Mouse (Mus musculus): ENCODE measurements around the gene Dexi. TPM values are rescaled to one million over a fixed set of nuclear protein-coding genes. Genes with fewer than 3 reads are reported as not detected.

The Dexi gene
- polyA plus RNA-seq, 1 experiment from 2014 or later: 21.5 TPM

- H3K9ac ChIP-seq: no peak overlapping the region
- WGBS: 41% methylated on average over 5 of the region's 5 CpGs
- no peak overlapping the region for H3K4me3 ChIP-seq
- H3K9me3 ChIP-seq: no peaks in the 10 kb centered on the region
- H3K36me3 ChIP-seq: no peaks in the 10 kb centered on the region
- peaks cover 8% of the 10 kb centered on the region; the same call in 1 of the 2 replicates for H3K4me1 ChIP-seq
- no peaks in the 10 kb centered on the region for H3K27me3 ChIP-seq
- H3K27ac ChIP-seq: no peak overlapping the region
- ATAC-seq (ENCODE audit: insufficient number of reproducible peaks, low FRiP score, low TSS enrichment, low read depth): no peak
- H3K4me2 ChIP-seq: no peak overlapping the region
These were observed 24.8 kb downstream of the Dexi start for GRCm38 (mm10) chr16:10518030-10518429.

- WGBS: 87% methylated on average over 12 of the region's 12 CpGs
- ATAC-seq (ENCODE audit: insufficient number of reproducible peaks, low FRiP score, low TSS enrichment, low read depth): no peak
- Histone ChIP-seq H3K4me2 (no peak overlapping the region), H3K27ac (no peak overlapping the region), H3K36me3 (no peaks in the 10 kb centered on the region), H3K4me3 (no peak overlapping the region), H3K27me3 (no peaks in the 10 kb centered on the region), H3K4me1 (peaks cover 4% of the 10 kb centered on the region; the same call in 1 of the 2 replicates), H3K9me3 (no peaks in the 10 kb centered on the region), H3K9ac (no peak overlapping the region)
These were observed 26.8 kb downstream of the Dexi start for GRCm38 (mm10) chr16:10515953-10516572.

- no peak for ATAC-seq (ENCODE audit: insufficient number of reproducible peaks, low FRiP score, low TSS enrichment, low read depth)
- Histone ChIP-seq H3K4me2 (no peak overlapping the region), H3K27ac (no peak overlapping the region), H3K9me3 (no peaks in the 10 kb centered on the region), H3K36me3 (no peaks in the 10 kb centered on the region), H3K27me3 (no peaks in the 10 kb centered on the region), H3K4me1 (no peaks in the 10 kb centered on the region), H3K4me3 (no peak overlapping the region), H3K9ac (no peak overlapping the region)
- WGBS: 87% methylated on average over 12 of the region's 12 CpGs
These were observed 31.7 kb downstream of the Dexi start for GRCm38 (mm10) chr16:10511134-10511520.

- H3K4me1 ChIP-seq: no peaks in the 10 kb centered on the region
- H3K27me3 ChIP-seq: no peaks in the 10 kb centered on the region
- H3K9ac ChIP-seq: no peak overlapping the region
- no peak overlapping the region for H3K27ac ChIP-seq
- no peaks in the 10 kb centered on the region for H3K36me3 ChIP-seq
- H3K4me2 ChIP-seq: no peak overlapping the region
- 52% methylated on average over 14 of the region's 14 CpGs for WGBS
- no peaks in the 10 kb centered on the region for H3K9me3 ChIP-seq
- H3K4me3 ChIP-seq: no peak overlapping the region
- ATAC-seq (ENCODE audit: insufficient number of reproducible peaks, low FRiP score, low TSS enrichment, low read depth): no peak
These were observed 32.2 kb downstream of the Dexi start for GRCm38 (mm10) chr16:10510477-10511133.

- Histone ChIP-seq H3K27me3 (no peaks in the 10 kb centered on the region), H3K9me3 (no peaks in the 10 kb centered on the region), H3K4me1 (no peaks in the 10 kb centered on the region), H3K27ac (no peak overlapping the region), H3K36me3 (no peaks in the 10 kb centered on the region), H3K9ac (no peak overlapping the region), H3K4me3 (no peak overlapping the region), H3K4me2 (no peak overlapping the region)
- WGBS: 46% methylated on average over 6 of the region's 6 CpGs
- no peak for ATAC-seq (ENCODE audit: insufficient number of reproducible peaks, low FRiP score, low TSS enrichment, low read depth)
These were observed 34.2 kb downstream of the Dexi start for GRCm38 (mm10) chr16:10508691-10509090.

GRCm38 (mm10) chr16:10507445-10507844, 35.4 kb downstream of the Dexi start:
- H3K27ac ChIP-seq: no peak overlapping the region
- ATAC-seq (ENCODE audit: insufficient number of reproducible peaks, low FRiP score, low TSS enrichment, low read depth): no peak
- WGBS: 56% methylated on average over 4 of the region's 4 CpGs

GRCm38 (mm10) chr16:10503058-10503457, 39.8 kb downstream of the Dexi start:
- Histone ChIP-seq H3K27me3 (0 out of 2 replicates have a peak, but pooled peaks cover 3% of the 10 kb centered on the region), H3K27ac (no peak overlapping the region), H3K4me3 (no peak overlapping the region), H3K36me3 (no peaks in the 10 kb centered on the region), H3K9me3 (no peaks in the 10 kb centered on the region), H3K4me1 (no peaks in the 10 kb centered on the region), H3K9ac (no peak overlapping the region), H3K4me2 (no peak overlapping the region)
- ATAC-seq (ENCODE audit: insufficient number of reproducible peaks, low FRiP score, low TSS enrichment, low read depth): no peak
- WGBS: 65% methylated on average over 2 of the region's 2 CpGs

More at GRCm38 (mm10) chr16:10507445-10507844, 35.4 kb downstream of the Dexi start:
- Histone ChIP-seq H3K9me3 (no peaks in the 10 kb centered on the region), H3K27me3 (no peaks in the 10 kb centered on the region), H3K36me3 (no peaks in the 10 kb centered on the region), H3K4me3 (no peak overlapping the region), H3K9ac (no peak overlapping the region), H3K4me2 (no peak overlapping the region), H3K4me1 (no peaks in the 10 kb centered on the region)

GRCm38 (mm10) chr16:10501865-10502264, 41.0 kb downstream of the Dexi start:
- H3K36me3 ChIP-seq: no peaks in the 10 kb centered on the region
- H3K4me1 ChIP-seq: no peaks in the 10 kb centered on the region
- H3K4me3 ChIP-seq: no peak overlapping the region
- no peak overlapping the region for H3K9ac ChIP-seq
- H3K4me2 ChIP-seq: no peak overlapping the region
- H3K27ac ChIP-seq: no peak overlapping the region
- H3K27me3 ChIP-seq: 0 out of 2 replicates have a peak, but pooled peaks cover 3% of the 10 kb centered on the region
- no peaks in the 10 kb centered on the region for H3K9me3 ChIP-seq
- 13% methylated on average over 8 of the region's 8 CpGs for WGBS
- no peak for ATAC-seq (ENCODE audit: insufficient number of reproducible peaks, low FRiP score, low TSS enrichment, low read depth)

GRCm38 (mm10) chr16:10499122-10499521, 43.7 kb downstream of the Dexi start:
- no peak overlapping the region for H3K27ac ChIP-seq
- H3K27me3 ChIP-seq: 0 out of 2 replicates have a peak, but pooled peaks cover 3% of the 10 kb centered on the region
- no peaks in the 10 kb centered on the region for H3K4me1 ChIP-seq
- WGBS: 78% methylated on average over 1 of the region's 1 CpGs
- no peak for ATAC-seq (ENCODE audit: insufficient number of reproducible peaks, low FRiP score, low TSS enrichment, low read depth)
- no peak overlapping the region for H3K9ac ChIP-seq
- no peaks in the 10 kb centered on the region for H3K9me3 ChIP-seq
- H3K4me3 ChIP-seq: no peak overlapping the region
- H3K36me3 ChIP-seq: no peaks in the 10 kb centered on the region
- H3K4me2 ChIP-seq: no peak overlapping the region

GRCm38 (mm10) chr16:10498096-10498602, 44.7 kb downstream of the Dexi start:
- Histone ChIP-seq H3K9ac (no peak overlapping the region), H3K27me3 (0 out of 2 replicates have a peak, but pooled peaks cover 3% of the 10 kb centered on the region), H3K4me3 (no peak overlapping the region), H3K4me1 (no peaks in the 10 kb centered on the region), H3K36me3 (no peaks in the 10 kb centered on the region), H3K27ac (no peak overlapping the region), H3K4me2 (no peak overlapping the region), H3K9me3 (no peaks in the 10 kb centered on the region)
- no peak for ATAC-seq (ENCODE audit: insufficient number of reproducible peaks, low FRiP score, low TSS enrichment, low read depth)
- 54% methylated on average over 5 of the region's 5 CpGs for WGBS

- no peaks in the 10 kb centered on the region for H3K9me3 ChIP-seq
- H3K4me3 ChIP-seq: no peak overlapping the region
- WGBS: 65% methylated on average over 2 of the region's 2 CpGs
- H3K36me3 ChIP-seq: no peaks in the 10 kb centered on the region
- H3K27ac ChIP-seq: no peak overlapping the region
- H3K4me2 ChIP-seq: no peak overlapping the region
- H3K9ac ChIP-seq: no peak overlapping the region
- H3K27me3 ChIP-seq: 0 out of 2 replicates have a peak, but pooled peaks cover 3% of the 10 kb centered on the region
- no peak for ATAC-seq (ENCODE audit: insufficient number of reproducible peaks, low FRiP score, low TSS enrichment, low read depth)
- H3K4me1 ChIP-seq: no peaks in the 10 kb centered on the region
These were observed 47.0 kb downstream of the Dexi start for GRCm38 (mm10) chr16:10495824-10496298.

- no peak for ATAC-seq (ENCODE audit: insufficient number of reproducible peaks, low FRiP score, low TSS enrichment, low read depth)
- Histone ChIP-seq H3K9me3 (no peaks in the 10 kb centered on the region), H3K4me1 (peaks cover 6% of the 10 kb centered on the region), H3K36me3 (no peaks in the 10 kb centered on the region), H3K9ac (no peak overlapping the region), H3K27me3 (peaks cover 19% of the 10 kb centered on the region), H3K4me3 (no peak overlapping the region), H3K27ac (no peak overlapping the region), H3K4me2 (no peak overlapping the region)
- WGBS: 83% methylated on average over 3 of the region's 3 CpGs
These were observed 50.3 kb downstream of the Dexi start for GRCm38 (mm10) chr16:10492587-10492986.
